Mouse (Mus musculus) cortical plate, adult 2 months (tissue): ENCODE measurements around the gene Olfr1321. TPM values are rescaled to one million over a fixed set of nuclear protein-coding genes. Genes with fewer than 3 reads are reported as not detected.

Source experiments
- H3K27ac ChIP-seq: fragments of 200-500 bp; 2 replicates; pipeline ENCODE4 v1.5.1; 2012; ENCODE audit warnings: low read length, control low read depth, inconsistent platforms; ENCODE audit not compliant: insufficient read depth
- H3K4me1 ChIP-seq: fragments of 200-500 bp; 2 replicates; pipeline ENCODE4 v1.6.1; 2011; ENCODE audit warnings: low read length; ENCODE audit not compliant: control insufficient read depth, insufficient read depth
- H3K4me3 ChIP-seq: fragments of 200-500 bp; 2 replicates; pipeline ENCODE4 v1.5.1; 2011; ENCODE audit warnings: mild to moderate bottlenecking, low read length, control low read depth; ENCODE audit not compliant: insufficient read depth
- CTCF ChIP-seq: fragments of 200-500 bp; IDR thresholded peaks from 2 replicates; pipeline ENCODE4 v1.5.1; 2011; ENCODE audit warnings: mild to moderate bottlenecking, control low read depth, low read length; ENCODE audit not compliant: insufficient read depth; ENCODE audit errors: extremely low read depth
- POLR2A ChIP-seq: fragments of 200-500 bp; IDR thresholded peaks from 2 replicates; pipeline ENCODE4 v1.6.1; 2011; ENCODE audit warnings: mild to moderate bottlenecking, low read length, control low read depth; ENCODE audit not compliant: insufficient read depth; ENCODE audit errors: extremely low read depth
- polyA plus RNA-seq: library from polyadenylated mRNA; depleted of rRNA; stranded (reverse); fragments of >200 nt; gene quantifications from 2 replicates; pipeline ENCODE4 v1.2.3, GENCODE M21; 2012; rRNA removed

Gene Olfr1321
- polyA plus RNA-seq, result not detected in 2 replicates

GRCm38 (mm10) chrX:49734959-49735358 is at the start of gene Olfr1321:
Gene Olfr1321 (minus strand): TSS chrX:49735059.
- Histone ChIP-seq H3K4me1 (no peaks in the 10 kb centered on the region), H3K27ac (no peak within 1 kb of the TSS), H3K4me3 (no peak within 1 kb of the TSS)
- no peak for TF ChIP-seq POLR2A
- TF ChIP-seq CTCF, result no peak

- TF ChIP-seq POLR2A (no peak), CTCF (no peak)
- no peak overlapping the region for H3K4me3 ChIP-seq
- H3K4me1 ChIP-seq, result no peaks in the 10 kb centered on the region
These were observed 36.0 kb upstream of the Olfr1321 start for GRCm38 (mm10) chrX:49770828-49771227.

GRCm38 (mm10) chrX:49745192-49745591 is 10.3 kb upstream of the Olfr1321 start:
- TF ChIP-seq CTCF (no peak), POLR2A (no peak)
- Histone ChIP-seq H3K27ac (no peak overlapping the region), H3K4me1 (no peaks in the 10 kb centered on the region), H3K4me3 (no peak overlapping the region)

More at GRCm38 (mm10) chrX:49770828-49771227, 36.0 kb upstream of the Olfr1321 start:
- H3K27ac ChIP-seq, result no peak overlapping the region

Other genes with a start within 250 kb of the Olfr1321 start
- gene Olfr1320, start 62.7 kb downstream of the Olfr1321 start, polyA plus RNA-seq, result not detected in 2 replicates
- 1.5 and 2.0 TPM in 2 replicates for gene Igsf1, start 62.7 kb upstream of the Olfr1321 start, polyA plus RNA-seq
- not detected in 2 replicates for gene Olfr1322, start 156.4 kb upstream of the Olfr1321 start, polyA plus RNA-seq